Mouse (Mus musculus): ENCODE results near the gene Tmem156.

GRCm38 (mm10) chr5:65076087-65076486, 15.8 kb downstream of the Tmem156 start:
- TF ChIP-seq POLR2A (IDR thresholded peaks at IDR 0.05; ENCODE audit: insufficient read depth, low read length) (no peak), CTCF (IDR thresholded peaks at IDR 0.05; ENCODE audit: low read depth, low read length) (no peak), EP300 (IDR thresholded peaks at IDR 0.05; ENCODE audit: insufficient read depth, low read depth, low read length) (no peak)

Measured in ES-Bruce4 (cell line).